Mouse (Mus musculus): ENCODE results near the gene Fgf14. TPM values are rescaled to one million over a fixed set of nuclear protein-coding genes. Genes with fewer than 3 reads are reported as not detected.
"Not testable (repeated sequence)": the region's sequence is repeated elsewhere in the genome, so short reads cannot be mapped to it uniquely, and the experiment has no call there.

The Fgf14 gene
- total RNA-seq, 2 experiments from 2014 or later, result 30.1 to 35.2 TPM

DNA sequence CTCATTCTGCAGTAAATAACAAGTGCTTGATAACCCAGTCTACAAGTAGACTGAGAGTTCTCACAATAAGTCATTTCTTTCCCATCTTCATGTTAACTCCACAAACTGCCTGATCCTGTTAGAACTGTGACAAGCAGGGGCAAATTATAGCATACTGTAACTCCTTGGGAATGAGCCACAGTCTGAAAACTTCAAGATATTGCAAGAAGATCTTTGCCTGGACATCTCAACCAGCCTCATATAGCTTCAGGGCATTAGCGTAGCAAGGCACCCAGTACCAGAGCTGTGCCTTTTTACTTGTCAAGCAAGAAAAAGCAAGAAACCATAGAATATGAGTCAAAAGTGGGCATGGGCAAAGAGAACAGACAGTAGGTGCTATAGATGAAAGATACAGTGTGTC lies 188.0 kb downstream of the Fgf14 start:
- no peak for DNase-seq (ENCODE audit: low spot score in 2 of 2)

DNA sequence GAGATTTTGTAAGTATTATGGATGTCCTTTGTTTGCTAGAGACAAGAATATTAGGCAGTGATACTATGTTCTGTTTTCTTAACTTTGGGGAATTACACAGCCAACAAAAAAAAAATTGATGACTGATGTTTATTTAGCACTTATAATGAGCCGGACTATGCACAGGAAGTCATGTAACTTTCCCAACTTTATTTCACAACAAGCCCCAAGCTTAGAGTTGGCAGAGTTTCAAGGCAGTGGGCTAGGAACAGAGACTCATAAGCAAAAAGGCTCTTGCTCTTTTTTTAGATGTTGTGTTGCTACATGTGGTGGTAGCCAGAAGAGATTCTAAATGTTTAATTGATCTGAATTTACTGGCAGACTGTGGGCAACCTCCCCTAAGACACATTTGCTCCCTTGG lies 191.7 kb downstream of the Fgf14 start:
- no peak for DNase-seq (ENCODE audit: low spot score in 2 of 2)

DNA sequence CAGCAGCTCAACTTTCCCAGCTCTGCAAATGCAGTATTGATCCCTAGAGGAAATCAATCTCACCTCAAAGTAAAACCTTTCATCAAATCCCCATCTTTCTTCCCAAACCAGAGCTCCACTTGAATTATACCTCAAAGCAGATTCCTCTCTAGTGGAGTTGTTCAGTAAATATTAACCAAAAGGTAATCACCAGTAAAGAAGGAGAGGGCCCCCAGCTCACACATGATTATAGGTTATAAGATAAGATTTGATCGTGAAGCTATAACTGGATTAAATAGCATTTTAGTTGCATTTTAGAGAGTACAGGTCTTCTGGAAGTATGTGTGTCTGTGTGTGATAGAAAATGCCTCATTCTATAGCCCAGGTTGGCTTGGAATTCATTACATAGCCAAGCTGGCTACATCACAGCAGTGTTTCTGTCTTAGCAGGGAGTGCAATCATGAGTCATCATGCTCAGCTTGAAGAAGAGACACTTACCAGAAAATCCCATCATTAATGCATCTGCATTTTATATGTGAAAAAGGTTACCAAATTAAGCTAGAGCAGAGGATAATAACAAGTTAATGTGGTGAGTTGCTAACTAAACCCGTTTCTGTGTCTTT lies 202.8 kb downstream of the Fgf14 start:
- no peak for DNase-seq (ENCODE audit: low spot score in 2 of 2)

DNA sequence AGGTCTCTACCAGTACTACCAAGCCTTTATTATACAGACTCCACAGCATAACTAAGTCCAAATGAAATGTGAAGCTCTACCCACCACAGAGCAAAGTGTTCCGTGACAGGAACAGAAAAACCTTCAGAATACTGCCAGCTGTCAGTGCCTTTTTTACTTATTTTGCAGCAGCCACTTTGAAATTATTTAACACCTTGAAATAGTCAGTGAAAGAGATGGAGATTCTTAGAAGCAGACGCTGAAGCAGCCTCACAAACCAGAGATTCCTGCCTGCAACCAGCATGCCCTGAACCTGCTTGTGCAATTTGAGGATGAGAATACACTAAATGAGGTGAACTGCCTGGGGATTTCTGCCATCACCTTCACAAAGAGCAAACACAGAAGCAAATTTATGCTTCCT lies 206.0 kb downstream of the Fgf14 start:
- DNase-seq (ENCODE audit: low spot score in 2 of 2), result no peak

DNA sequence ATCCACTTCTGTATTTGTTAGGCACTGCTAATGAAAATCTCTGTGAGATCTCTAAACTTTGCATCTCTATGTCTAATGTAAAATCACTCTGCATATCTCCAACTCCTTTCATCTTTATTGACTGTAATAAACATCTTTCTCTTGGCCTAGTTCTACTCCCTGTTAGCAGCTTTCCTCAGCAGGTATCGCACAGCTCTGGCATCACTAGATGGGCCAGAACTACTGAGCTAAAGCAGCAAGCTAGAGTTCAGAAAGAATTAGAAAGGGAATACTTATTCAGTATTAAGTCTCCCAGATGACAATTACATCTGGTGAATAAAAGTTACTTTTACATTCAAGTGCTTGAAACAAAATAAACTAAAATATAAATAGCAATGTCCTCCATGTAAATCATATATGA lies 221.8 kb downstream of the Fgf14 start:
- no peak for DNase-seq (ENCODE audit: low spot score in 2 of 2)

DNA sequence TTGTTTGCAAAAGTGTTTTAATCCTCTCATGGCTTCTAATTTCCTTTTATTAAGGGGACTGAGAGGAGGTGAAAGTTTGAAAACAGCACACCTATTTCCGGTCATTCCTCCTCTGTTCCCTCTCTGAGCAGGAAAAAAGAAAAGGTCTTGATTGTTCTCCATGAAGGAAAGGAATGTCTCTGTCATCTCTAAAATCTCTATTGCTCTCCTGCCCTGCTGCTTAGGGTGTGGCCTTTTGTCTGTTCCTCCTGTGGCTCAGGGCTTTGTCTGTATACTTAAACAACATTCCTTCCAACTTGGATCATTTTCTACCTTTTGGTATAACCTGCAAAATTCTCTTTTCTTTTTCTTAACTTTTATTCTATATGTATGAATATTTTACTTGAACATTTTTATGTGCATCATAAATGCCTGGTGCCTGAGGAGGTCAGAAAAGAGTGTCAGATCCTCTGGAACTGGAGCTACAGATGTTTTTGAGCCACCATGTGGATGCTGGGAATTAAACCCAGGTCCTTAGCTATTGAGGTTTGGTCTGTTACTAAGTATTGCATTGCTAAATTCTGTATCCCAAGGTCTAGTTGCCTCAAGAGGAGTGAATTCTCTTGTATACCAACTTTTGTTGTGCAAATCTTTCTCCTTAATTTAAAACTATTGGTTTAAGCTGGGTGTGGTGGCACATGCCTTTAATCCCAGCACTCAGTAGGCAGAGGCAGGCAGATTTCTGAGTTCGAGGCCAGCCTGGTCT lies 230.7 kb downstream of the Fgf14 start:
- DNase-seq (ENCODE audit: low spot score in 2 of 2), result no peak

DNA sequence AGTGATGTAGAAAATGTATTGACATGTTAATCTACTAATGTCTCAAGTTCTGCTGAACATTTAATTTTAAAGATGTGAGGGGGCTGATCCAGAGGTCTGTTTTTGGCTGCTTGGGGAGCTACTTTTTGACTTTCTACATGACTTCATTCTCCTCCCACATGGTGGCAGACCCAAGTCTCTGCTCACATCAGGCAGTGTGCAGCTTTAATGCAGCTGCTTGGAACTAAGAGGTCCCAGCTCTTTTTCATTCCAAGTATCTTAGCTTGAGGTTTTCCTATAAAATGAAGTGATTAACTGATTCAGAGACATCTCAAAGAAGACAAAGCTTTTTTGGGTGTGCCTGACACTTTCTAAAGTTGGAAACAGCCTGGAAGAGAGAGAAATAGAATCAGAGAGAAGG lies 232.1 kb downstream of the Fgf14 start:
- no peak for DNase-seq (ENCODE audit: low spot score in 2 of 2)

DNA sequence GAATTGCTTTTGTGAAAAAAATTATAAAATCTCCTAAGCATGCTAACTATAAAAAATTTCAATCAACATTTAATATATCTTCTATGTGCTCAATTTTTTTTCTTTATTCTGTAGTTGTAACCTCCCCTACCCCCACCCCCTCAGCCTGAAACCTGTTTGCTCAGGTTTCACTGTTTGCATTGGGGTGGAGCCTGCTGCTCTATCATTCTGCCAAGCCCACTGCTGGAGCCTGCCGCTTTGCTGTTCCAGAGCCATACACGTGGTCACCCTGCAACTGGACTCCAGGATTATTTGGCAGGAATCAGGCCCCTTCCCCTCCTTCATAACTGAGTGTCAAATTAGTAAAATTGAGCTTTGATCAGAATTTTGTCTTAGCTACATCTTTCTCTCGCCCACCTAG lies 237.6 kb downstream of the Fgf14 start:
- DNase-seq (ENCODE audit: low spot score in 2 of 2), result not testable (repeated sequence)

DNA sequence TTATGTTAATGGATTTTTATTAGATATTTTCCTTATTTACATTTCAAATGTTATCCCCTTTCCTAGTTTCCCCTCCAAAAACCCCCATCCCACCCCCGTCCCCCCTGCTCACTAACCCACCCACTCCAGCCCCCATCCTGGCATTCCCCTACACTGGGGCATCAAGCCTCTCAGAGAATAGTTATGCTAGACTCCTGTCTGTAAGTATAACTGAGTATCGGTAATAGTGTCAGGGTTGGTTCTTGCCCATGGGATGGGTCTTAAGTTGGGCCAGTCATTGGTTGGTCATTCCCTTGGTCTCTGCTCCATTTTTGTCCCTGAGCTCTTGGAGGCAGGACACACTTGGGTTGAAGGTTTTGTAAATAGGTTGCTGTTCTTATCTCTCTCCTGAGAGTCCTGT lies 265.0 kb downstream of the Fgf14 start:
- DNase-seq (ENCODE audit: low spot score in 2 of 2), result no peak

DNA sequence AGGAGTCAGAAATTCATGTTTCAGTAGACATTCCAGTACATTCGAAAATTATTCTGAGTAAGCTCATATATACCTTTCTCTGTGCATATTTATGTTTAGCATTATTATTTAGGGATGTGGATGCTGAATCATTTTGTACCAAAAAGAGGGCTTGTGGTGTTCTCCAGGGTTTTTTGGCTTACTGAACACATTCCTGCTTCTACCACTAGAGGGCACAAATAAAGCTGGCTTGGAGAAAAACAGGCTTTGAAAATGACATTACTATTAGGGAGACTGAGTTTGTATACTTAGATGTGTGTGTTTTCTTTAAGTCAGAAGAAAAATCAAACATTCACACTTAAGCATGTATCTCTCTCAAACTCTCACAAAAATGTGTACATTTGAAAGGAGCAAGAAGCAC lies 266.0 kb downstream of the Fgf14 start:
- peak in 1 of 2 experiments; percentile 70 for DNase-seq (ENCODE audit: low spot score in 2 of 2)

DNA sequence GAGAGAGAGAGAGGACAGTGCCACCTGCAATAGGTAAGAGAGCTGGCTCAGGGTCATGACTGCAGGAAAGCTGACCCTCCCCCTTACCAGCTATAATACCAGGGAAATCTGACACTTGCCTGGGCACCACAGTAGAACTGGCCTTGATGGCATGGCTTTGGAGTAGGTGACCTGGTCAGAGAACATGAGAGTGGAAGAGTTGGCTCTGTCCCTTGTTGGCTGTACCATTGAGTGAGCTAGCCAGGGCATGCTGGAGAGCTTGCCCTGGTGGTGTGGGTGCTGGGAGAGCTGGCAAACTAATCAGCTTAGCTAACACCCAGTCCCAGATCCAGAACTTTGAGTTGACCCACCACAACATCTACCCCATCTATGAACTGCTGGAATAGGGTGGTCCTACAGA lies 348.5 kb downstream of the Fgf14 start:
- no peak for DNase-seq (ENCODE audit: low spot score in 2 of 2)

DNA sequence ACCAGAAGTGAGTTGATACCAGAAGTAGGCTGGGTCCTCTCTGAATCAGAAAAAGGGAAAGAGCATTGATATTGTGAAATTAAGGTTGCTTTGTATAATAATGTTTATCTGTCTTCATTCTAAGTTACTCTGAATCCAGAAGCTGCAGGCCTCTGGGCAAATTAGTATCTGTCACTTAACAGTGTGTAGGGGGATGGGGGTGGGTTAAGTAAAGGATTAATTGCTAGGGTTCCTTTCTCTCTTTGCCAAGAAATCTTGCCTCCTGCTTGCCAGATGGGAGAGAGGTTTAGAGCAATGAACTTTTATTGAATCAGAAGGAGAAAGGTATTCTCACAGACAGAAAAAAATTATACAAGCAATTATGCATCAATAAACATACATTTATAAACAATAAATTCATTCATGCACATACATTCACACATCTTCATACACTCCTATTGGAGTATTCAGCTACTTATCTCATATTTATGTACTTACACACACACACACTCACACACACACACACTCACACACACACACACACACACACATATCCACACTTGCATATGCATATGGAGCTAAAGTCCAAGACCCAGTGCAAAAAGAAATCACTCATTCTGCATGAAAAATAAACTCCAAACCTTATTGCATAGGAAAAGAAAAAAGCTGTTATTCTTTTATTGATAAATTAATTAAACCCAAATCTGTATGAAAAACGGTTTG lies 357.8 kb downstream of the Fgf14 start:
- no peak for DNase-seq (ENCODE audit: low spot score in 2 of 2)

DNA sequence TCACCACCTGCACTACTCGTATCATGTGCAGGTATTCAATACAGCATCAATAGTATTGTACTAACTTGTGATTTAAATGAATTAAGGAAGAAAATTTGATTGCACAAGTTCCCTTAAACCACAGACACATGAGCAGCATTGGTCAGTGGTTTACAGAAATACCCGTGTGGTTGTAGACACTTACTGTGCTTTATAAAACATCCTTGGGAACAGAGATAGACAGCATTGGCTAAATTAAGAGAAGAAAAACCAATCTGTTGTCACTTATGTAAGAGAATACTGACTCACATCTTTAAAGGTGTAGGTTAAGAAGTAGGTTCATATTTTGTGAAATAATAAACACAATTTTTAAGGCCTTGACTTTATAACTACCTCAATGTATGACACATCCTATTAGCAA lies 361.4 kb downstream of the Fgf14 start:
- no peak for DNase-seq (ENCODE audit: low spot score in 2 of 2)

DNA sequence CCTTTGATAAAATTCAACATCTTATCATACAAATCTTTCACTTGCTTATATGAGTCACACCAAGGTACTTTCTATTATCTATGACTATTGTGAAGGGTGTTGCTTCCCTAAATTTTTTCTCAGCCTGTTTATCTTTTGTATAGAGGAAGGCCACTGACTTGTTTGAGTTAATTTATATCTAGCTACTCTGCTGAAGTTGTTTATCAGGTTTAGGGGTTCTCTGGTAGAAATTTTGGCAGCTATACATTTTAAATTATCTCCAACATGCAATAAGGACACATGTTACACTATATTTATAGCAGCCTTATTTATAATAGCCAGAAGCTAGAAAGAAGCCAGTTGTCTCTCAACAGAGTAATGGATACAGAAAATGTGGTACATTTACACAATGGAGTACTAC lies 389.9 kb downstream of the Fgf14 start:
- DNase-seq (ENCODE audit: low spot score in 2 of 2), result no peak

DNA sequence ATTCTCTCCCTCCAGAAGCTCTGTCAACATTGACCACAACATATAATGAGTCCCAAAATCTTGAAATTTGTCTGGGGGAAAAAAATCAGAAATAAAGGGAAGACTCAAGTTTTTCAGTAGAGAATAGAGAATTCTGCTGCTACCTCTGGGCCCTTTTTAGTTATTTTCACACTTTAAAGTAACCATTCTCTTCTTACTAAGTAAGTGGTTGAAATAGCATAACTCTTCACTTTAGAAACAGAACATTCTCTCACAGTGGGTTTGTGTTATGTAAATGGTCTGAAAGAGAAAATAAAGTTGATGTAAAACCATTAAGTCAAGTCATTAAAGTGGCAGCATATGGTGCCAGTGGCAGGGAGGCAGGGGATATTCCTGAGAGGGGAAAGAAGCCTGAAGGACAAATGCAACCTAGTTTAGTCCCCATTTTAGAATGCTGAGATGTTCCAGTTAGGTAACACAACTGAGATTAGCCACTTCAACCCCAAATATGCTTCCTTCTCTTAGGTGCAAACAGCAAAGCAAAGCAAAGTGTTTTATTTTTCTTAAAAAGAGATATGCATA lies 398.5 kb downstream of the Fgf14 start:
- DNase-seq (ENCODE audit: low spot score in 2 of 2), result no peak

DNA sequence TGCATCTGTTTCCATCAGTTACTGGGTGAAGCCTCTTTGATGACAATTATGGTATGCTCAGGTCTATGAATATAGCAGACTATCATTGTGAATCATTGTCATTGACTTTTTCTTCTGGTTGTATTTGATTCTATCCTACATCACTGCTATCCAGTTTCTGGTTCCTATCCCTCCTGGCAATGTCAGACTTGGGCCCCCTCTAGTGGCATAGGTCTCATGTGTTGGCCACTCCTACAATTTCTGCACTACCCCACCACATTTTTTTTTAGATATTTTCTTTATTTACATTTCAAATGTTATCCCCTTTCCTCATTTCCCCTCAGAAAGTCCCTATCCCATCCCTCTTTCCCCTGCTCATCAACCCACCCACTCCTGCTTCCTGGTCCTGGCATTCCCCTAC lies 409.9 kb downstream of the Fgf14 start:
- no peak for DNase-seq (ENCODE audit: low spot score in 2 of 2)

DNA sequence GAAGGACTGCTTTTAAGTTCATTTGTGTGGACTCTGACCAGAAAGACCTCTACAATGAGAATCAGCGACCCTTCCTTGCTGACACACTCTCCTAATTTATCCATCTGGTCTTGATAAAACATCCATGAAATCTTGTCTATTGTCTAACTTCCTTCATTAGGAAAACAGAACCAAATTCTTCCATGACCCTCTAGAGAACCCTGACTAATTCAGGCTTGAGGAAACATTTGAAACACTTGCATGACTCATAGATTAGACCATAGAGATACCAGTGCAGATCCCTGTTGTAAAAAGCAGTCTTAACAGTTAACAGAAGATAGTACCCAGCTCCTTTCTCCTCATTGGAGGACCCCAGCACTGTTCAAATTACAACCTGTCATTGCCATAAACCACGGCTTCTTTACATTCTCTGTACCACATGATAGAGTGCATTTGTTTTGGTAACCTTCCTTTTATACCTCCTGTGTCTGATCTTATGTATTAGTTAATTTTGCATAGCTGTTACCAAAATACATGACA lies 412.3 kb downstream of the Fgf14 start:
- no peak for DNase-seq (ENCODE audit: low spot score in 2 of 2)

DNA sequence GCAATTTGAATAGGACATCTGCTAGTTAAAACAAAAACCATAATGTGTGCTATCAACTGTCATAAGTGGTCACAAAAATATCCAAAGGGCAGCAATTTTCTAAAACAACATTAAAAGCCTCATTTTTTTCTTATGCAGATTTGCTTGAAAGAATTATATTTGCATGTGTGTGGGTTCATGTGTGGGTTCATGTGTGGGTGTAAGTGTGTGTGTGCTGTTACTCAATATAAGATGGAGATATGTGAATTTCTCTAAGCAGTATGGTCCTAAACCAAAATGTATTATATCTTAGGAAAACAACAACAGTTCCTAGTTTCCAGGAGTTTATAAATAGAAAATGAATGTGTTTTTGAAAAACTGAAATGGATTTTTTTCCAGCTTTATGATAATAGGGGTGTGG lies 413.7 kb downstream of the Fgf14 start:
- DNase-seq (ENCODE audit: low spot score in 2 of 2), result no peak

DNA sequence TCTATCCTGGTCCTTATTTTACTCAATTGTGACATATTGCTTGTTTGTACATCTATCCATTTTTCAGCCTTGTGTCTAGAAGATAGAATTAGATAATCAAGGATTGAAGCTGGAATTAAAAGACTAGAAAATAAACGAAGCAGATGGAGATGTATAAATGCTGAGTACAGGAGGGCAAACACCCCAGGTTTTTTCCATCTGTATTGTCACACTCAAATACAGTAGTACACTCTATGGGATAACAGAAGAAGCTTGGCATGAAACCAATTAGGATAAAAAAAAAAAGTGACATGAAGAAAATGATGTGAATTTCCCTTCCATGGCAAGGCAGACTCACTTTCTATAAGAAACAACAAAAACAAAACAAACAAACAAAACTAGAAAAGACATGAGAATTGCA lies 429.4 kb downstream of the Fgf14 start:
- no peak for DNase-seq (ENCODE audit: low spot score in 2 of 2)

DNA sequence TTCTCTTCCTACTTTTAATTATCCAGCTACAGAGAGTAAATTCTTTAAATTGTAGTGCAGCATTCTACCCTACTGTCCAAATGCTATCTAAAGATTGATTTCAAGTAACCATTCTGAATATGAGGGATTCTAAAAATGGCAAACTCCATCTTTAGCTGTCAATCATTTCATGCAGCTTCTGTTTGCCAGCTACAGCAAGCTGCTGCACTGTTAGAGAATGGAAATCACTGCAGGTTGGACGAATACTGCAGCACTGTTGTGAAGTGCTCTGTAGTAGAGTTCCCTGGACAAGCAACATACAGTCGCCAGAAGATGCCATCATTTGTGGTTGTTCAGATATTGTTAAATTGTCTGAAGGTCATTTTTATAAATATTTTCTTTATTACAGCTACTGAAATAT lies 453.5 kb downstream of the Fgf14 start:
- peak in 1 of 2 experiments; percentile 58 for DNase-seq (ENCODE audit: low spot score in 2 of 2)

DNA sequence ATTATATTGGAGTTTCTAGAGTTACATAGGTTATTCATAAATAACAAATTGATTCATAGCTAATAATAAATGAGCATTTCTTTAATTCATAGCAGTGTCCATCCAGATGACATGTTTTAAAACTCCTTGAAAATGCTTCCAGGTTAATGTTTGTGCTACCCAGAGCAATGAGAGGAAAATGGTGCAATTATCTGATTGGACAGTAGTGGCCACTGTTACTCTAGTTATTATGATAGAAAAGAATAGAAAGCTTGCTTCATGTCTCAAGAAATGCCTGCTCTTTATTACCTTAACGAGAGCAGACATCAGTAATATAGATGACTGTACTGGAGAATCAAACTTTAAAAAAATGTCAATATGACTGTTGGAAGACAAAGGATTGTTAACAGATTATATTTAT lies 454.5 kb downstream of the Fgf14 start:
- DNase-seq (ENCODE audit: low spot score in 2 of 2), result peak in 1 of 2 experiments; percentile 46

DNA sequence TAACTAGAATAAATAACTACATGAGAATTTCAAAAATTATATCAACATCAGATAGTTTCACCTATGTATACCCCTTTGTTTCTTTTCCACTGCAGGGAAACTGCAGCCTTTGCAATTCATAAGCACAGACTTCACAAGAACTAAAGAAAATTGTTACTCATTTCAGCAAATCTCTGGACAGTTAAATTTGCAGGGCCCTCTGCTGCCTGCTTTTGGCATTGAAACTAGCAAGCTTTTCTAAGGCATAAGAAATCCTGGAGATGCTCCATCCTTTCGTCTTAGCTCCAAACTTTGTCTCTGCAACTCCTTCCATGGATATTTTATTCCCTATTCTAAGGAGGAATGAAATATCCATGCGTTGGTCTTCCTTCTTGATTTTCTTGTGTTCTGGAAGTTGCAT lies 455.9 kb downstream of the Fgf14 start:
- peak in 1 of 2 experiments; percentile 14 for DNase-seq (ENCODE audit: low spot score in 2 of 2)

Data from layer of hippocampus, postnatal 14 days (tissue).